Mouse (Mus musculus) thymus, adult 18-20 months (tissue): ENCODE measurements at regions not wholly inside any gene's neighbourhood (a gene's known extent, or its start where the extent isn't known, plus 50 kb on each side); places are given as distances from the start of the nearest gene placed in this dataset.

Source experiments
- DNase-seq, 2 experiments: peaks; one replicate each; pipeline ENCODE4 v3.0.0; 2022; ENCODE audit warnings: mixed read lengths in 2 of 2

DNA sequence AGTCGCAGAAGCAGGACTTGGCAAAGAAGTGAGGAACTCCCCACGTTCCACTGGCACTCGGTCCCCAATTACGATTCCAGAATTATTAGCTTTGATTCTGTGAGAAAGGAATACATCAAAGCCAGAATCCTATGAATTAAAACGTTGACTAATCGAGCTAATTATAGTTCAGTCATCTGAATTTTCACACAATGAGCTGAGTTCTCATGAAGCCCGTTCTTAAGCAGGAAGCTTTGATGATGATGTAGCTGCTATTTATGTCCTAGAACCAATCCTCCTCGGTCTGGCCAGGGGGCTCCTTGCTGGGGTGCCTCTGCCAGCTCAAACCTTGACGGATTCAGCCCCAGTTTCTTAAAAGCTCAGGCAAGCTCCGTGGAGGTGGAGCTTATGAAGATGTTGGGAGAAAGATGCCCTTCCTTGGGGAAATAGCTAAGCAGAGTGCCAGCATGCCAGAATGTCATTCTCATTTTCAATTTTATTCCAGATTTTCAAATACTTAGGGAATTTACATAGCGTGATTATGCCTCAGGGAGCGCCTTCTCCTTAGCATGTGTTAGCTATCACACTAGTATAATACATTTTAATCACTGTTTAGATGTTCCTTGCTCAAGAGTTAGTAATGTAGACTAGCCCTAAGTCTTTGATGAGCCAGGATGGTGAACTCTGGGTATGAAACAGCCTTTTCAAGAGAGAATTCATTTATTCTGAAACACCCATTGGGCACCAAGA, 65.5 kb upstream of the Ppm1b start:
- no peak for DNase-seq

DNA sequence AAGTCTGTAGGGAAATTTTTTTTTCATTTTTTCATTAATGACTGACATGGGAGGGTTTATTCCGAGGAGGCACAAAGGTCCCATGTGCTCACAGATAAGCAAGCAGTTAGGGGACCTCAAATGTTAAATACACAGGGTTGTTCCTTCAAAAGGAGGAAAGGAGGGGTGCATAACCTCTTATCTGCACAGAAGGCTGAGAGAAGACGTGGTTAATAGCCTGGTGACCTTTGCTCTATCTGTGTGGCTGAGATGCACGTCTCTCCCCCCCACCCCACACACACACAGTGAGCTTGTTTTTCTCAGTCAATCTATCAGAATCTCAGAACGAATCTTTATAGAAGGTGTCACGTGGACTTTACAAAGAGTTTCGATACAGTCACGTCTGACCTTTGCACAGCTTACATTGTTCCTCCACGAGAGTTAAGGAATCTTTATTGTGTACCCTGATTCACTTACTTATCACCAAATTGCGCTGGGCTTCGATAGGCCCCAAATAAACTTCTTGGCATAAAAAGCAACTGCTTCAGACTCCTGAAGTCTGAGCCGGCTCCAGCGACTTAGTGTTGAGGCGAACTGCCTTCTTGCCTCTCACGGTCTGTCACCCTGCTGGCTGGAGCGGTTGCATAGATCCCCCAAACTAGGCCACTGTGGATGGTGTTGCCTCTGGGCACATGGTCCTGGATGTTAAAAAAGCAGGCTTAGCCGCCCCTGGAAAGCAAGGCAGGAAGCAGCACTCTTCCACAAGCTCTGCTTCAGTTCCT, 63.1 kb upstream of the Ppm1b start:
- DNase-seq = no peak

DNA sequence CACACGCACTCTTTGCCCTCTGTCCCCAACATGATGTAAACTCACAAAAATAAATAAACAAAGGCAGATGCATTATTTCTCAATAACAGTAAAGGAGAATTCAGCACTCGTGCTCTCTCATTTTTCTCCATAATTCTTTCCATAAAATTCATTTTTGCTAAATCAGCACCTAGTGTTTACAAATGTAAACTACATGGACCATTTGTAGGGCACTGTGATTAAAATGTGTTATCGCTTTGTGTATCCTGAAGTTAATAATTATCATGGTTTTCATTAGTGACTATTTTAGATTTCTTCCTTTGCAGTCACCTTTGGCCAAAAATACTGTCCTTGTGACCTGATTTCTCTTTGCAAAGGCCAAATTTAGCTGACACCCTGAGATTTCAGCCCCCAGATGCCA, 61.0 kb upstream of the Ppm1b start:
- no peak for DNase-seq

DNA sequence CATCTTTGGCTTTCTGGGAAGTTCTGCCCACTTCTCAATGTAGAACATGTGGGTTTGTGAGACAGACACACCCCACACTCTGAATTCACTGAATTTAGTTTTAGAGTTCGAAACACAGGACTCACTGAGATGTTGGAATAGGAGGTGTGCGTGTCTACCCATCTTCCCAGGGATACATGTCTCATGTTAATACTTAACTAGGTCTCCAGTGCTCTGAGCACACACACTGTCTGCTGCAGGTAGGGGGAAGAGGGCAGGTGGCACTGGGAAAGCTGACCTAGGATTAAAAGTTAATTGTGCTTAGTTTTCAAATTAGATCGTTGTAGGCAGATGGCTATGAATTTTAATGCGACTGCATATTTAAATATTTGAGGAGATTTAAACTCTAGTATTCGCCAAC, 60.0 kb upstream of the Ppm1b start:
- no peak for DNase-seq

DNA sequence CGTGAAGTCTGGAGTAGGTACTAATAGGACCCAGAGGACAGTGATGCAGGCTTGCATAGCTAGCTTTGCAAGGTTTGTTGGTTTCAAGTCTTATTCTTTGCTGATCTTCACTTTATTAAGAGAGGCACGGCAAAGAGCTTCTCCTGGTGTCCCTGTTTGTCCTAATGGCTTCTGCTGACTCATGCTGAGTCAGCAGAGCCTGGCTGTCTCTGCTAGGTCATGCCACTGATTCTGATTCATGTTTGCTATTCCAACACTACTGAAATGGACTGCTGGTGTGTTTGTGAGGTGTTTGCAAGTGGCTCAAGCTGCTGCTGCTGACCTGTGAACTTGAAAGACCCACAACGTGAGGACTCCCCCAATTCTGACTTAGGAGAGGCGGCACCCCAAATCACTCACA, 58.1 kb upstream of the Ppm1b start:
- no peak for DNase-seq

DNA sequence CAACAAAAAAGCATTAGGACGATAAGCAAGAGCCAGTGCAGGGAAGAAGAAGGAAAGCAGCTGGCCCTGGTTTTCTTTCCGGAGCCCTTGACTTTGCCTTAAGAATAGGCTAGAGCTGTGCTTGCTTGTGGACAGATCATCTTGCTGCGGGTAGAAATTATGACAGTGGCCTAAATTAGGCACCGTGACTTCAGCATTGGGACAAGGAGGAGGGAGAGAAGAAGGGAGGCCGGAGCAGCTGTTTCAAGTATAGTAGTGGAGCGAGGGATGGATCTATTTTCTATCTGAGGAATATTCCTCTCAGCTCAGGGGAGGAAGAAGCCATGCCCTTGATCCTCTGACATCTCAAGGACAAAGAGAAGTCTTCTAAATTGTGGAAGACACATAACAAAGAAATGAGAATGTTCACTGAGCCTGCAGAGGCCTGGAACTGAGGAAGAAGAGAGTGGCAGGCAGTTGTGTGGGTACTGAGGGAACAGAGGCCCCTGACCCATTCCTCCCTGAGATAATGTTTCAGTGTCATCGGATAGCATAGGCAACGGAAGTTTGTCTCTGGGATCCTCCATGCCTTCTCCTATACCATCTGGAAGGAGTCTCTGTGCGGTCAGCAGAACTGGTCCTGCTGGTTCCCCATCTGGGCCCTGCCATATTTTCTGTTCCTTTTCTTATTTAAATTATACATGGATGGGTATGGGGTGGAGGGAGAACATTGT, 52.8 kb upstream of the Ppm1b start:
- no peak for DNase-seq
